Mouse (Mus musculus) gastrocnemius, adult 18-20 months (tissue): ENCODE results near the gene Psmd13. TPM values are rescaled to one million over a fixed set of nuclear protein-coding genes. Genes with fewer than 3 reads are reported as not detected.

ENCODE experiments used
- DNase-seq: peaks from one replicate; pipeline ENCODE4 v3.0.0; 2021; ENCODE audit warnings: low spot score
- long read RNA-seq, 2 experiments: library from polyadenylated mRNA; stranded (forward); transcript quantifications; one replicate each; pipeline ENCODE4 v2.0.0; 2021
- total RNA-seq, 2 experiments: library from RNA; stranded (reverse); gene quantifications; 2 replicates each; pipeline ENCODE4 v1.2.3; 2021

Gene Psmd13
- 10 to 100 TPM; 83.0 to 87.8 TPM for total RNA-seq
- long read RNA-seq, experiment 1, transcript Psmd13-201 (13 exons, 1,989 nt) = major isoform, 109 of 119 reads
- long read RNA-seq, experiment 1, partial matches to known transcripts = 3 of 119 reads
- long read RNA-seq, experiment 1, other reads (novel, unspliced or antisense) = 7 of 119 reads
- long read RNA-seq, experiment 2, transcript Psmd13-201 (13 exons, 1,989 nt) = major isoform, 99 of 108 reads
- long read RNA-seq, experiment 2, partial matches to known transcripts = 4 of 108 reads
- long read RNA-seq, experiment 2, other reads (novel, unspliced or antisense) = 5 of 108 reads

DNA sequence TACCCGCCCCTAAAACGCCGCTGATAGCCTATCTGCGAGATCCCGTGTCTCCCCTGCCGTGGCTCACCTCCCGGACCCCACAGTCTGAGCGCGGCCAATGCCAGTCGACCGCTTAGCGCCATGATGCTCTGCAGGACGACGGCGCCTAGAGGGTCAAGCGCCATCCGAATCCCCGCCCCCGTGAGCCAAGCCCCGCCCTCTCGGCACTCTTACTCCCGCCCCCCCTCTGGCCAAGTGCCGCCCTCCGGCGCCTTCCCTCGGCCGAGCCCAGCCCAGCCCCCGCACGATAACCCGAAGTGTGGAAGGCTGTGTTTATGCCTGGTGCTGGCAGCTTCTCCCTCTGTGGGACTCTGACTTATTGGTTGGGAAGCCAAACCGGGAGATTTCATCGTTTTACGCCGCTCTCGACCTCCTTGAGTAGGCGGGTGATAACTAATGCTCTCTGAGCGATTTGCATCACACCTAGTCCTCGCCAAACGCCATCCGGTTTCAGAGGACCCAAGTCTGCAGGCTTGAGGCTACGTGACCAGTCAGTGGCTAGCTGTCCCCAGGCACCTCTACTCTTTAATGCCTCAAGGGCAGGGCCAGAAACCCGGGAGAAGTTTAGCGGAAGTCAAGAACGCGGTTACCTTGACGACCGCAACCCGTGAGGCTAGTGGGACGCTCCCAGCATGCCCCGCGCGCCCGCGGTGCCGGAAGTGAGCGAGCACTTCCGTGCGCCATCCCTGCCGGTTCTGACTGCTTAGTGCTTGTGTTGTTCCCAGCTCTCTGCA, at the start of gene Psmd13, which contains the start of gene Sirt3:
TSS of gene Psmd13 (plus strand) at position 273 of the 773 bp plus-strand sequence.
TSS of gene Sirt3 (minus strand) at position 614 of the 773 bp plus-strand sequence.
- peak; percentile 93 for DNase-seq

- DNase-seq = no peak
These were observed 48.4 kb upstream of the Psmd13 start for GRCm38 (mm10) chr7:140833341-140833740.

- DNase-seq = no peak
These were observed 46.6 kb upstream of the Psmd13 start, which contains the start of gene Urah for GRCm38 (mm10) chr7:140834968-140835757. TSS of gene Urah (plus strand) at chr7:140835018.

DNA sequence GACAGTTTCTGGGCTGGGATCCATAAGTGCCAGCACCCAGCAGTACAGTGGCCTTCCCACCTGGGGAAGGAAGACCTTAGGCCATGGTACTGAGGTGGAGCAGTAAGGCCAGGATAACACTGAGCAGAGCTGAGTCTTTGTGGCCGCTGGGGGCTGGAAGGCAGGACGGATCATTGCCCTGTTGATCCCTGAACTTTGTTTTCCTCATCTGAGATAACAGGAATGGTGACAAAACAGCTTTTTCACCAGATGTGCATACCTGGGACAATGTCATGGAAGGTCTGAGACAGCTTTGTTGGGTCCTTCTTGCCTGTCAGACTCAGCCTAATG, 46.0 kb upstream of the Psmd13 start:
- DNase-seq = no peak

DNA sequence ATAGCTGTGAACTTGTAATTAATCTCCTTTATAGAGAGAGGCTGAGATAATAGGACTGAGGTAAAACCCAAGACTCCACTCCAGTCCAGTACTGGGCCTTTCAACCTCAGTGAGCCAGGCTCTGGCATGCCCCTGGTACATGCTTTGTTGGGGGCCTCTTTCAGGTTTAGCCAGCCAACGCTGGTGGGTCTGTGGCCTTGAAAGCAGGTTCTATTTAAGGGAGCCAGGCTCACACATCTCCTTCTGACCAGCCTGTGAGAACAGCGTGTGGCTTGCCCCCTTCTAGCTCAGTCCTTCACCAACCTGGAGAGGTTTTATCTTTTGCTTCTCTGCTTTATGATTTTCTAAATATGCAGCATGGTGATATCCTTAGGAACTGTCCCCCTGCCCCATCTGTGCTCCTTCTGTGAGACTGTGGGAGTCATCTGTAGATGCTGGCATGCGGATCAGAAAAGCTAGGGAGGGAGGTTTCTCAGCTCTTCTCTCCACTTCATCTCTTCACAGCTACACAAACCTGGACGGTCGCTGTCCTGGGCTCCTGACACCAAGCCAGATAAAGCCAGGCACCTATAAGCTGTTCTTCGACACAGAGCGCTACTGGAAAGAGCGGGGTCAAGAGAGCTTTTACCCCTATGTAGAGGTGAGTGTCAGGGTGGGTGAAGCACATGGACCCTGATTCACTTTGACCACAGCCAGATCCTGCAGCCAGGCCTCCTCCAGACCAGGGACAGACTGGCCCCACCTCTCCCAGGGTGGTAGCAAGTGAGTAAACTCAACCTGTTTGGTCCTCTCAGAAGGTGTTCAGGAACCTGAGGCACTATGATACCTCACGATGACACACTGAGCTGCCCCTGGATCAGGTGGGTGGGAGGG, 45.3 kb upstream of the Psmd13 start:
- DNase-seq = no peak

- DNase-seq = no peak
These were observed 42.2 kb upstream of the Psmd13 start for GRCm38 (mm10) chr7:140839556-140839955.

GRCm38 (mm10) chr7:140840750-140841735, 40.7 kb upstream of the Psmd13 start:
- no peak for DNase-seq

DNA sequence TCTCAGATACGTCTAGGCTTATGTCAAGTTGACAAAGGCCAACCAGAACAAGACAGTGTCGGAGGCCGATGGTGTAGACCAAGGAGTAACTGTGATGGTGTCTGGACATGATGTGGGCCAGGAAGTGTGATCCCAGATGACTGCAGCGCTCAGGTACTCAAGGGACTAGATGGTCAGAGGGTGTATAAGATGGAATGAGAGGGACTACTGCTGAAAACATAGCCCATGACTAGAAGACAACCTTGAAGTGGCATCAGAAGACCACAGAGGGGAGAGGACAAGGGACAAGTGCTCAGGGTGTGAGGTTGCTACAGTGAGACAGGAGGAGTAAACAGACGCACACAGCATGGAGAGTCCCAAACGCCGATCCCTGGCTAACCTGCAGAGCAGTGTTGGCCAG, 38.0 kb upstream of the Psmd13 start:
- no peak for DNase-seq

DNA sequence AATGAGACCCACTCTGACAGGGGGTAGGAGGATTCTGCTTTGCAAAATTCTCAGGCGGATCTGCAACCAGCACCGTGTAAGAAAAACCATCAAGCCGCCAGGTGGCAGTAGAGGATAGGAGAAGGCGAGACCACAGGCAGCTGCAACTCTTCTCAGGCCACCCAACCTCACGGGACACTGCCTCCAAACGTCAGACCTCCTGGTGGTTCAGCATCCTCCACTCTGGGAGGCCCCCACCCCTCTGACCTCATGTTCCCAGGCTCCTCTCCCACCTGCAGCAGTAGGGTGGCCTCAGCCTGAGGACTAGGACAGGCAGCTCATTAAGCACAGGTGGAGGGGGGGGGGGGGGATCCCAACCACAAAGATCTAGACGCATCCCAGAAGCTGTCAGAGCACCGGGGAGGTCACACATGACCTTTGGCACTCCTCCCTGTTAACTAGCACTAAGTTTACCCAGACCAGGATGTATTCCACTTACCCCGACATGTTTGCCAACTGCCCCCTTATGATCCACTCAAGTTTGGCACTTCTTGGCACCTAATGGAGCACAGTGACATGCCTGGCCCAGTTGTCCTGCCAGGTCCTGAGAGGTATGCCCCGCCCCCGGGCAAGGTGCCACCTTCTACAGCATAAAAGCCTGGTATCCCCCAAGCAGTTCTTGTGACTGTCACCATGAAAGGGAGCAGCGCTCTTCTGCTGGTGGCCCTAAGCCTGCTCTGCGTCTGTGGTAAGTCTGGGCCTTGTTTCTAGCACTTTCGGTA, 36.7 kb upstream of the Psmd13 start, which contains the start of gene Scgb1c1:
TSS of gene Scgb1c1 (plus strand) at position 643 of the 761 bp plus-strand sequence.
- DNase-seq = peak; percentile 91

GRCm38 (mm10) chr7:140845683-140846082, 36.1 kb upstream of the Psmd13 start:
- DNase-seq = no peak

DNA sequence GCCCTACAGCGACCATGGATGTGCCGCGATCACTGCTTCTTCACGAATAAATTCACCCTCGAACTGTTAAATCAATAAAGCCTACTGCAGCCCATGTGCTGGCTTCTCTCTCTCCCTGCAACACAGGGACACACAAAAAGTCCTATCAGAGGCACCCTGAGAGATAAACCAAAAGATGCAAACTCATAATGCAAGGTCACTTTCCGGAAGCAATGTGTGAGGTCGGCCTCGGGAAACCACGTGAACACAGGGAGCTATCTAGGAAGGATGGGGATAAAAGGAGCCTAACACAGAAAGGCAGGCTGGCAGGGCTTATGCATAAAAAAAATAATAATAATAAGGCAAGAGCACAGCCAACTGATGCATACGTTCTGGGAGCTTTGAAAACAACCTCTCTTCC, 35.1 kb upstream of the Psmd13 start:
- DNase-seq = no peak

GRCm38 (mm10) chr7:140847755-140848580, 33.8 kb upstream of the Psmd13 start, which contains the start of gene Odf3:
TSS of gene Odf3 (plus strand) at chr7:140847805.
- no peak for DNase-seq

DNA sequence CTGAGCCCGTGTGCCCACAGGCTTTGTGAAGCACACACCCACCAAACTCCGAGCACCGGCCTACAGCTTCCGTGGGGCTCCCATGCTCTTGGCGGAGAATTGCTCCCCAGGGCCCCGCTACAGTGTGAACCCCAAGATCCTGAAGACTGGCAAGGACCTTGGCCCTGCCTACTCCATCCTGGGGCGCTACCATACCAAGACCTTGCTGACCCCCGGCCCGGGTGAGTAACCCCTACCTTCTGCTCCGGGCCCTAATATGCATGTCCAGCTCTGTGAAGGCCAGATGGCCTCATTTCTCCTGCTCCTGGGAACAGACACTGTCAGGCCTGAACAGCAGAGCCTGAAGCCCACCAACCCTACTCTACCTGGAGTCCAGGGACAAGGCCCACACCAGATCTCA, 33.2 kb upstream of the Psmd13 start:
- no peak for DNase-seq

GRCm38 (mm10) chr7:140851916-140852315, 29.9 kb upstream of the Psmd13 start:
- no peak for DNase-seq

DNA sequence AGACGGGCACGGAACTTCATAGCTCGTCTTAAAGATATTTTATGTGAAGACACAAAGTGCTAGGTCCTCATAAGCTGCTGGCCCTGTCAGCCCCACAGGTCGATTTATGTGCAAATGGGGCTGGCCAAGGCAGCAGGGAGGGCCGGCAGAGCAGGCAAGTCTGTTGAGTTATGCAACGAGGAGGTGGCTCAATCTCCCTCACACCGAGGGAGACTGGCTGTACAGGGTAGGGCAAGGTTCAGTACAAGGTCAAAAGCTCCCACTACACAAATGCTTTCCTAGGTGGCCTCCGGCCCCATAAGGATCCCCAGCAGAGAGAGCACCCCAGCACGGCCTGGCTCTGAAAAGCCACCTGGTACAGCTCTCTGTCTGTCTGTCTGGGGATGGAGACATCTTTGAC, 28.4 kb upstream of the Psmd13 start:
- no peak for DNase-seq

GRCm38 (mm10) chr7:140854483-140854882, 27.3 kb upstream of the Psmd13 start:
- DNase-seq = no peak

GRCm38 (mm10) chr7:140855181-140855580, 26.6 kb upstream of the Psmd13 start:
- no peak for DNase-seq
